Mouse (Mus musculus) midbrain, embryonic 11.5 days (tissue): Measurements from ENCODE around the gene Foxd3. TPM values are rescaled to one million over a fixed set of nuclear protein-coding genes. Genes with fewer than 3 reads are reported as not detected.

Experiments used
- microRNA-seq: library from miRNA; unstranded; fragments of <30 nt; microRNA quantifications from one replicate; pipeline ENCODE4, GENCODE M21; 2017
- polyA plus RNA-seq: library from polyadenylated mRNA; unstranded; fragments of >200 nt; fragmentation: Nextera tagmentation; extraction: Ambion mirVana; gene quantifications from 2 replicates; pipeline ENCODE4 v1.2.1, GENCODE M21; 2014

Foxd3 gene
- polyA plus RNA-seq, 1 experiment from 2014 or later: 0.05 TPM

Small RNA genes lying within 50 kb of the gene (microRNA-seq; reads per million reads assigned to microRNA genes)
- gene Gm23366: not detected

Other genes with a start within 250 kb of the Foxd3 start
- gene Alg6, start 59.4 kb downstream of the Foxd3 start, polyA plus RNA-seq: 16.6 and 19.9 TPM in 2 replicates
- gene Efcab7, start 172.9 kb downstream of the Foxd3 start, polyA plus RNA-seq: 29.1 and 29.7 TPM in 2 replicates